8 mouse cellular contexts compared by ENCODE assay signal in the genomic region with DNA sequence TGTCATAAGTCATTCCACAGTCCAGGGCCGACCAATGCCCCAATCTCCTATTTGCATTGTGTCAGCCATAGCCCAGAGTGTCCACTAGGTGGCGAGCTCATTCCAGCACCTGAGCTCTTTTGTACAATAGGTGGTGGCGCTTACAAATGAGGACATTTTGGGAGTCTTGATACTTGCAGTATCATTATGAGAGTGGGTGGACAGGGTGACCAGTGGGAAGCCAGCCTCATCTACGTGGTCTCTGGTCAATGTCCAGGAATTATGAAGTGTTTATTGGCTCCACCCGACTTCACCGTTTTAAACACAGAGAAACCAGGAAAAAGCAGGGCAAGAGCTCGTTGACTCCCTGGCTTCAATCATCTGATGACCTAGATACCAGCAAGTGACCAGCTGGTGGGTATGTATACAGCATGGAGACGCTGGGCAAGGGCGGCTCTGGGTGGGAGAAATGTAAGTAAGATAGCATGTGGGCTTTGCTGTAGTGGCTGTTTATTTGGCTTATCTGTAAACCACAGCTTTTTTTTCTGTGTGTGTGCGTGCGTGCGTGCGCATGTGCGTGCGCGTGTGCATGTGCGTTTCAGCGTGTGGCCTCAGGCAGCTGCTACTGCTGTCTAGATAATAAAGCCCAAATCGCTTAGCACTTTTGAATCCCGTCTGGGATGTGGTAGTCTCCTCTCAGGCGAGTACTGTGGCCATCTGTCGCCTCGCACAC. TPM values are rescaled to one million over a fixed set of nuclear protein-coding genes. Genes with fewer than 3 reads are reported as not detected.
A peak's percentile ranks its signal among the peaks of the same experiment; 100 is the strongest.
DNase-seq lines count a peak whose midpoint lies in the region; ATAC-seq lines count a peak whose summit lies in the region.

A gene (plus strand): TSS at position 137 of the 712 bp plus-strand sequence.

- 0 out of 2 replicates have a peak, but pooled peaks have one; percentile 52 for ATAC-seq in embryonic facial prominence, embryonic 11.5 days (replicated peaks; ENCODE audit: insufficient number of reproducible peaks, low FRiP score, low TSS enrichment, low read depth)

- intact Hi-C loops in heart, postnatal 36 days (cut with DNase I) = loop anchor here (10.0 kb wide), 1 partner anchor 1611 kb away; a partner anchor contains a TSS

- no peak within 1 kb of the TSS for H3K4me2 ChIP-seq in embryonic facial prominence, embryonic 11.5 days (ENCODE audit: low read depth, low read length)

- H3K4me1 ChIP-seq in embryonic facial prominence, embryonic 11.5 days (ENCODE audit: control insufficient read depth, insufficient read depth, low read length) = no peaks in the 10 kb centered on the region

- H3K9ac ChIP-seq in embryonic facial prominence, embryonic 11.5 days (replicated peaks; ENCODE audit: low read length) = no peak within 1 kb of the TSS

- 68% methylated on average over 23 of the region's 23 CpGs for WGBS in embryonic facial prominence, embryonic 11.5 days

- H3K27me3 ChIP-seq in embryonic facial prominence, embryonic 11.5 days (ENCODE audit: control insufficient read depth, insufficient read depth, low read length) = no peaks in the 10 kb centered on the region

- no peak within 1 kb of the TSS for H3K4me3 ChIP-seq in embryonic facial prominence, embryonic 11.5 days (ENCODE audit: low read depth, low read length)

- no peaks in the 10 kb centered on the region for H3K36me3 ChIP-seq in embryonic facial prominence, embryonic 11.5 days (replicated peaks; ENCODE audit: control insufficient read depth, insufficient read depth, low read depth, low read length)

- peak; percentile 83 for DNase-seq in ES-CJ7 (ENCODE audit: low read depth, low spot score)
- DNase-seq in adrenal gland, postnatal 14 days = peak; percentile 76
- DNase-seq in embryonic facial prominence, embryonic 11.5 days (ENCODE audit: low spot score) = peak; percentile 78
- peak; percentile 50 to 55 for DNase-seq in heart, postnatal 36 days
- peak; percentile 61 to 74 for DNase-seq in layer of hippocampus, postnatal 10 days (ENCODE audit: low spot score in 2 of 2)
- peak; percentile 64 for DNase-seq in lung, postnatal 14 days
- peak; percentile 74 for DNase-seq in retina, postnatal 7 days (ENCODE audit: low read depth, low spot score)
- no peak for DNase-seq in ovary, adult 18-20 months (ENCODE audit: low spot score)

- H3K9me3 ChIP-seq in embryonic facial prominence, embryonic 11.5 days (replicated peaks; ENCODE audit: control insufficient read depth, low read length) = no peaks in the 10 kb centered on the region

- H3K27ac ChIP-seq in embryonic facial prominence, embryonic 11.5 days (replicated peaks; ENCODE audit: low read depth, low read length) = no peak within 1 kb of the TSS

RNA-seq across cellular contexts. Expression of the gene that starts here (rescaled TPM):
- 0.23 and 0.33 TPM in 2 replicates for total RNA-seq in adrenal gland, postnatal 14 days (2021)
- 0.10 and 0.11 TPM in 2 replicates for polyA plus RNA-seq in embryonic facial prominence, embryonic 11.5 days (2014; fragmentation: Nextera tagmentation; extraction: Ambion mirVana)
- under 1 TPM; 0.14 to 0.16 TPM for total RNA-seq in heart, postnatal 36 days (2021)
- total RNA-seq in layer of hippocampus, postnatal 10 days (2021) = 1 to 10 TPM; 4.1 to 5.0 TPM

Comparison
In these comparisons a context has a peak if more than half of its experiments do, and no peak if none do; other contexts are left out.
1. Peak in DNase-seq in adrenal gland, postnatal 14 days; RNA of the gene not detected or under 1 TPM.
2. Peak in DNase-seq and ATAC-seq in embryonic facial prominence, embryonic 11.5 days; RNA of the gene not detected or under 1 TPM.
3. Peak in DNase-seq in heart, postnatal 36 days; RNA of the gene not detected or under 1 TPM.